Mouse (Mus musculus): ENCODE data around the gene Snrpa1. TPM values are rescaled to one million over a fixed set of nuclear protein-coding genes. Genes with fewer than 3 reads are reported as not detected.

Snrpa1 gene
- polyA plus RNA-seq (2014; fragmentation: Nextera tagmentation; extraction: Ambion mirVana) = 252 and 276 TPM in 2 replicates

- Histone ChIP-seq H3K36me3 (replicated peaks; ENCODE audit: control insufficient read depth, insufficient read depth, low read depth, low read length) (no peaks in the 10 kb centered on the region; the same call in none of the 2 replicates), H3K4me2 (ENCODE audit: low read depth, low read length) (peak within 1 kb of the TSS; percentile 32), H3K27me3 (ENCODE audit: control insufficient read depth, insufficient read depth, low read length) (no peaks in the 10 kb centered on the region), H3K4me1 (ENCODE audit: control insufficient read depth, insufficient read depth, low read length) (no peaks in the 10 kb centered on the region), H3K27ac (replicated peaks; ENCODE audit: low read depth, low read length) (no peak within 1 kb of the TSS), H3K9ac (replicated peaks; ENCODE audit: low read length) (peak within 1 kb of the TSS; percentile 93), H3K4me3 (ENCODE audit: low read depth, low read length) (peak within 1 kb of the TSS; percentile 85), H3K9me3 (replicated peaks; ENCODE audit: control insufficient read depth, low read length) (no peaks in the 10 kb centered on the region)
- 70% methylated on average over 1 of the region's 1 CpGs for WGBS
- no peak for DNase-seq (ENCODE audit: low spot score)
- no peak for ATAC-seq (replicated peaks; ENCODE audit: insufficient number of reproducible peaks, low FRiP score, low TSS enrichment, low read depth)
Observed at GRCm38 (mm10) chr7:66058703-66059102, at the start of gene Snrpa1. Gene Snrpa1, plus strand, starts transcription at chr7:66059003.

- no peak overlapping the region for H3K27ac ChIP-seq (replicated peaks; ENCODE audit: low read depth, low read length)
- H3K36me3 ChIP-seq (replicated peaks; ENCODE audit: control insufficient read depth, insufficient read depth, low read depth, low read length) = no peaks in the 10 kb centered on the region
- no peaks in the 10 kb centered on the region for H3K27me3 ChIP-seq (ENCODE audit: control insufficient read depth, insufficient read depth, low read length)
- H3K4me1 ChIP-seq (ENCODE audit: control insufficient read depth, insufficient read depth, low read length) = no peaks in the 10 kb centered on the region
- no peak overlapping the region for H3K4me3 ChIP-seq (ENCODE audit: low read depth, low read length)
- DNase-seq (ENCODE audit: low spot score) = no peak
- no peaks in the 10 kb centered on the region for H3K9me3 ChIP-seq (replicated peaks; ENCODE audit: control insufficient read depth, low read length)
- ATAC-seq (replicated peaks; ENCODE audit: insufficient number of reproducible peaks, low FRiP score, low TSS enrichment, low read depth) = no peak
- 73% methylated on average over 6 of the region's 6 CpGs for WGBS
- no peak overlapping the region for H3K4me2 ChIP-seq (ENCODE audit: low read depth, low read length)
- H3K9ac ChIP-seq (replicated peaks; ENCODE audit: low read length) = no peak overlapping the region
Observed at GRCm38 (mm10) chr7:66010518-66010917, 48.3 kb upstream of the Snrpa1 start.

DNA sequence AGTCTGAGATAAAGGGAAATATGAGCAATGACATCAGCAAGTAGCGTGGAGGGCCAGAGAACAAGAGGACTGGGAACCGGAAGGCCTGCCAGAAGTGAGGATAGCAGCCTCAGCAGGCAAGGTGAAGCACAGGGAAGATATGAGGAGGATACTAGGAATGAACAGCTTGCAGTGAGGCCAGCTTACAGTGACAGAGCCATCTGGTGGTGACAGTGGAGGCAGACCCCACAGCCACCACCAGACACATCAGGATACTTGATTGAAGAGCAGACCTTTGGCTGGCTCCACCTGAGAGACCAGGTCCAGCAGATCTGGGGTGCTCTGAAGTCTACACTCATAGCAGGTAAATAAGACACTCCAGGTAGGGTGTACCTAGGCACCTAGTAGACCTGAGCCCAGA lies 31.1 kb upstream of the Snrpa1 start:
- Histone ChIP-seq H3K36me3 (replicated peaks; ENCODE audit: control insufficient read depth, insufficient read depth, low read depth, low read length) (no peaks in the 10 kb centered on the region), H3K27me3 (ENCODE audit: control insufficient read depth, insufficient read depth, low read length) (no peaks in the 10 kb centered on the region), H3K9me3 (replicated peaks; ENCODE audit: control insufficient read depth, low read length) (no peaks in the 10 kb centered on the region), H3K4me1 (ENCODE audit: control insufficient read depth, insufficient read depth, low read length) (no peaks in the 10 kb centered on the region; the same call in 1 of the 2 replicates), H3K9ac (replicated peaks; ENCODE audit: low read length) (no peak overlapping the region), H3K4me3 (ENCODE audit: low read depth, low read length) (no peak overlapping the region), H3K27ac (replicated peaks; ENCODE audit: low read depth, low read length) (no peak overlapping the region), H3K4me2 (ENCODE audit: low read depth, low read length) (no peak overlapping the region)
- WGBS = 70% methylated on average over 2 of the region's 2 CpGs
- no peak for DNase-seq (ENCODE audit: low spot score)
- ATAC-seq (replicated peaks; ENCODE audit: insufficient number of reproducible peaks, low FRiP score, low TSS enrichment, low read depth) = no peak

GRCm38 (mm10) chr7:66028766-66029512 lies 29.9 kb upstream of the Snrpa1 start:
- Histone ChIP-seq H3K27ac (replicated peaks; ENCODE audit: low read depth, low read length) (no peak overlapping the region), H3K4me1 (ENCODE audit: control insufficient read depth, insufficient read depth, low read length) (no peaks in the 10 kb centered on the region; the same call in 1 of the 2 replicates), H3K36me3 (replicated peaks; ENCODE audit: control insufficient read depth, insufficient read depth, low read depth, low read length) (no peaks in the 10 kb centered on the region), H3K4me3 (ENCODE audit: low read depth, low read length) (no peak overlapping the region), H3K9ac (replicated peaks; ENCODE audit: low read length) (no peak overlapping the region), H3K4me2 (ENCODE audit: low read depth, low read length) (no peak overlapping the region), H3K27me3 (ENCODE audit: control insufficient read depth, insufficient read depth, low read length) (no peaks in the 10 kb centered on the region), H3K9me3 (replicated peaks; ENCODE audit: control insufficient read depth, low read length) (no peaks in the 10 kb centered on the region)
- 0 out of 2 replicates have a peak, but pooled peaks have one; percentile 49 for ATAC-seq (replicated peaks; ENCODE audit: insufficient number of reproducible peaks, low FRiP score, low TSS enrichment, low read depth)
- 36% methylated on average over 6 of the region's 6 CpGs for WGBS
- DNase-seq (ENCODE audit: low spot score) = peak; percentile 71

DNA sequence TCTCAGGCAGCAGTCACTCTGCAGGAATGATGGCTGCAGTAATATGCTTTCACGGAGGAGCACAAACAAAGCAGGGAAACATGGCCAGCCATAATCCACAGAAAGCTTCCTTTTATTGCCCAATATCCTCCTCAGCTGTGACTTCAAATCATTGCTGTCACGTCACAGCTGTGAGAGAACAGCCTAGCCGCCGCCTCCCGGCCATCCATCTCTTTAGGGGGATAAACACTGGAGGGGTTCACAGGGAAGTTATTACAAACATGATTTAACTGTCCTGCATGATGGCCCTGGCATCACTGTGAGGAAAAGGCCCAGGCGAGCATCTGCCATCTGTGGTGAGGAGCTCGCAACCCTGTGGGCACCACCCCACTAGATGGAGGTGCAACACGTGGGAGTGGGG lies 22.0 kb upstream of the Snrpa1 start:
- no peak overlapping the region for H3K27ac ChIP-seq (replicated peaks; ENCODE audit: low read depth, low read length)
- ATAC-seq (replicated peaks; ENCODE audit: insufficient number of reproducible peaks, low FRiP score, low TSS enrichment, low read depth) (no peak), DNase-seq (ENCODE audit: low spot score) (no peak)
- H3K36me3 ChIP-seq (replicated peaks; ENCODE audit: control insufficient read depth, insufficient read depth, low read depth, low read length) = no peaks in the 10 kb centered on the region
- H3K27me3 ChIP-seq (ENCODE audit: control insufficient read depth, insufficient read depth, low read length) = no peaks in the 10 kb centered on the region
- H3K9me3 ChIP-seq (replicated peaks; ENCODE audit: control insufficient read depth, low read length) = no peaks in the 10 kb centered on the region
- WGBS = 83% methylated on average over 8 of the region's 8 CpGs
- no peaks in the 10 kb centered on the region for H3K4me1 ChIP-seq (ENCODE audit: control insufficient read depth, insufficient read depth, low read length)
- no peak overlapping the region for H3K9ac ChIP-seq (replicated peaks; ENCODE audit: low read length)
- no peak overlapping the region for H3K4me3 ChIP-seq (ENCODE audit: low read depth, low read length)
- H3K4me2 ChIP-seq (ENCODE audit: low read depth, low read length) = no peak overlapping the region

GRCm38 (mm10) chr7:66038261-66038660 lies 20.5 kb upstream of the Snrpa1 start:
- no peak for ATAC-seq (replicated peaks; ENCODE audit: insufficient number of reproducible peaks, low FRiP score, low TSS enrichment, low read depth)
- peak; percentile 53 for DNase-seq (ENCODE audit: low spot score)
- H3K4me2 ChIP-seq (ENCODE audit: low read depth, low read length) = no peak overlapping the region
- 46% methylated on average over 3 of the region's 3 CpGs for WGBS
- H3K4me3 ChIP-seq (ENCODE audit: low read depth, low read length) = no peak overlapping the region
- H3K27ac ChIP-seq (replicated peaks; ENCODE audit: low read depth, low read length) = no peak overlapping the region
- H3K9me3 ChIP-seq (replicated peaks; ENCODE audit: control insufficient read depth, low read length) = no peaks in the 10 kb centered on the region
- no peaks in the 10 kb centered on the region for H3K4me1 ChIP-seq (ENCODE audit: control insufficient read depth, insufficient read depth, low read length)
- H3K36me3 ChIP-seq (replicated peaks; ENCODE audit: control insufficient read depth, insufficient read depth, low read depth, low read length) = no peaks in the 10 kb centered on the region
- no peaks in the 10 kb centered on the region for H3K27me3 ChIP-seq (ENCODE audit: control insufficient read depth, insufficient read depth, low read length)
- no peak overlapping the region; the same call in 1 of the 2 replicates for H3K9ac ChIP-seq (replicated peaks; ENCODE audit: low read length)

- Histone ChIP-seq H3K4me3 (ENCODE audit: low read depth, low read length) (no peak overlapping the region), H3K4me1 (ENCODE audit: control insufficient read depth, insufficient read depth, low read length) (no peaks in the 10 kb centered on the region), H3K4me2 (ENCODE audit: low read depth, low read length) (no peak overlapping the region), H3K27ac (replicated peaks; ENCODE audit: low read depth, low read length) (no peak overlapping the region), H3K9ac (replicated peaks; ENCODE audit: low read length) (no peak overlapping the region; the same call in 1 of the 2 replicates), H3K36me3 (replicated peaks; ENCODE audit: control insufficient read depth, insufficient read depth, low read depth, low read length) (no peaks in the 10 kb centered on the region), H3K27me3 (ENCODE audit: control insufficient read depth, insufficient read depth, low read length) (no peaks in the 10 kb centered on the region), H3K9me3 (replicated peaks; ENCODE audit: control insufficient read depth, low read length) (no peaks in the 10 kb centered on the region)
- ATAC-seq (replicated peaks; ENCODE audit: insufficient number of reproducible peaks, low FRiP score, low TSS enrichment, low read depth) (no peak), DNase-seq (ENCODE audit: low spot score) (no peak)
- 78% methylated on average over 11 of the region's 11 CpGs for WGBS
Observed at GRCm38 (mm10) chr7:66038730-66039129, 20.1 kb upstream of the Snrpa1 start.

DNA sequence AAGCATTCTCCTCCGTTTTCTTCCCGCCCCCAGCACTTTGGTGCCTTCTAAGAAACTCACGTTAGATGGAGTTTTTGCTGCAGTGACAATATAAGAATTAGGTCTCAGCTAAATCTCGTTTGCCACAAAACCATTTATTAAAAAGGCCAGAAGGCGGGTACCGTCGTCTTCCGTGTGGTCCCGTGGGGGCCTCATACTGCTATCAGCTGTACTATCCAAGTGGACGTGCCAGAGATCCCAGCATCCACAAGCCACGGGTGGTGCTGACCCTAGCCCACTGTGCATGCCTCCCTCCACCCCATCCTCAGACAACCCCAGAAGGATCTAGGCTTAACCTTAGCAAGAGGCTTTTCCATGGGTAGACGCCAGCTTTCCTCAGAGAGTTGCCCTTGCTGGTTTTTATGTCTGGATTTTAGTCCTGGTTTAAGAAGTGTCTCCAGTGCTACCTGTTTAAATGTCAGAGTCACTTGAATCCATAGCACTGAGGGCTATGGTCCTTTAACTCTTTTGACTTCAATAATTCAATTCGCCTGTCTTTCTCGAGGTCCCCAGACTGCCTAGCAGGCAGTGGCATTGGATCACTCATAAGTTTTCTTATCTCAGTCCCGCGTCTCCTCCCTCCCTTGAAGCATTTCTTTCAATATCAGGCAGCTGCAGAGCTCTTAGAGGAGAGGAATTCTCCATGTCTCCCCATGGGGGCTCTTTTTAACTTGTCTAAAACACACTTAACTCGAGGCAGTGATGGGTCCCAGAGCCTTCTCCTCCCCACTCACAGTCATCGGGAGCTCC lies 18.6 kb upstream of the Snrpa1 start:
- H3K27me3 ChIP-seq (ENCODE audit: control insufficient read depth, insufficient read depth, low read length) = no peaks in the 10 kb centered on the region
- H3K36me3 ChIP-seq (replicated peaks; ENCODE audit: control insufficient read depth, insufficient read depth, low read depth, low read length) = no peaks in the 10 kb centered on the region
- H3K4me3 ChIP-seq (ENCODE audit: low read depth, low read length) = no peak overlapping the region
- no peak overlapping the region for H3K4me2 ChIP-seq (ENCODE audit: low read depth, low read length)
- H3K9me3 ChIP-seq (replicated peaks; ENCODE audit: control insufficient read depth, low read length) = no peaks in the 10 kb centered on the region
- DNase-seq (ENCODE audit: low spot score) (no peak), ATAC-seq (replicated peaks; ENCODE audit: insufficient number of reproducible peaks, low FRiP score, low TSS enrichment, low read depth) (no peak)
- H3K9ac ChIP-seq (replicated peaks; ENCODE audit: low read length) = no peak overlapping the region
- H3K4me1 ChIP-seq (ENCODE audit: control insufficient read depth, insufficient read depth, low read length) = no peaks in the 10 kb centered on the region
- WGBS = 82% methylated on average over 18 of the region's 18 CpGs
- H3K27ac ChIP-seq (replicated peaks; ENCODE audit: low read depth, low read length) = no peak overlapping the region

All from embryonic facial prominence, embryonic 11.5 days (tissue).